Mouse (Mus musculus) embryonic fibroblast, embryonic 13.5 days (primary cell): ENCODE results near the gene Gmcl1.

Experiments used
- CTCF ChIP-seq: IDR thresholded peaks from 2 replicates; pipeline ENCODE4 v1.5.1; 2011; ENCODE audit warnings: mild to moderate bottlenecking, control low read depth, low read length, moderate library complexity, borderline replicate concordance; ENCODE audit not compliant: insufficient read depth
- POLR2A ChIP-seq: IDR thresholded peaks from 2 replicates; pipeline ENCODE4 v1.6.1; 2011; ENCODE audit warnings: low read depth, mild to moderate bottlenecking, control low read depth, low read length, moderate library complexity

DNA sequence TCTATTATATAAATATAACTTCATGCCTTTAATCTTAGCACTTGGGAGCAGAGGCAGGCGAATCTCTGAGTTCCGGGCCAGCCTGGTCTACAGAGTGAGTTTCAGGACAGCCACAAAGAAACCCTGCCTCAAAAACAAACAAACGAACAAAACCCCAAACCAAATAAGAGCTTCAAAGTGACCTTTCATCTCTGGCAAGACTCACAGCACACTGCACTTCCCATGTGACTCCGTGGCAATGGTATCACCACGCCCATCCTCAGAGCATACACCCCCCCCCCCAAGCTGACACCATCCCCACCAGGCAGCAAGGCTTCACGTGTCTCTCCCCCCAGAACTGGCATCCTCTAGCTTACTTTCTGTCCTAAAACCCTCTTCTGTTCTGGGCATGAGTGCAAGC, 35.3 kb downstream of the Gmcl1 start:
- TF ChIP-seq CTCF, result no peak
- no peak for TF ChIP-seq POLR2A
